Mouse (Mus musculus): ENCODE measurements around the gene Il10rb.

The Il10rb gene

DNA sequence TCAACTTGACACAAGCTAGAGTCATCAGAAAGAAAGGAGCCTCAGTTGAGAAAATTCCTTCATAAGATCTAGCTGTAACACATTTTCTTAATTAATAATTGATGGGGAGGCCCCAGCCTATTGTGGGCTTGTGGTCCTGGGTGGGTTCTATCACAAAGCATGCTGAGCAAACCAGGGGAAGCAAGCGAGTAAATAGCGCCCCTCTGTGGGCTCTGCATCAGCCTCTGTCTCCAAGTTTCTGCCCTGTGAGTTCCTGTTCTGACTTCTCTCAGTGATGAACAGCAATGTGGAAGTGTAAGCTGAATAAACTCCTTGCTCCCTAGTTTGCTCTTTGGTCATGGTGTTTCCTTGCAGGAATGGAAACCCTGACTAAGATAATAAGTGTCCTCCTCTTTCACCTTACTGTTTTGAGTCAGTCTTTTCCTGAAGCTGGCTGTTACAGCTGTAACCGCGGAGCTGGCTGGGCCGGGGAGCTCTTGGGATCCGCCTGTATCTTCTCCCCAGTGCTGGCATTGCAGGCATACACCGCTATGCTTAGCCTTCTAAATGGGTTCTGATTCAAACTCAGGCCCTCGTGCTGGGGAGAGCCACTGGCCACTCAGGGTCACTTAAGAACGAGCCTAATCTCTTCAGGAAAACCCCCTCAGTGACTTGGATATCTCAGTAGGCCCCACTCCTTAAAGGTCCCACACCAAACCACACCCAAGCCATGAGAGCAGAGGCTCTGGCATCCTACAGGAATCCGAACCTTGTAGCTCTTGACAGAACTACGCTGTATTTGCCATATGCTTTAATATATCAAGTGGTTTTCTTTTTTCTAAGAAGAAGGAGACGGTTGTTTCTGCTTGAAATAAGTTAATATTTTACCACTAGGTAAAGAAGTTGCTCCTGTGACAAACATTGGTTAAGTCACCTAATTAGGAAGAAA lies 44.4 kb downstream of the Il10rb start:
- DNase-seq (ENCODE audit: low read depth, low spot score), result no peak

DNA sequence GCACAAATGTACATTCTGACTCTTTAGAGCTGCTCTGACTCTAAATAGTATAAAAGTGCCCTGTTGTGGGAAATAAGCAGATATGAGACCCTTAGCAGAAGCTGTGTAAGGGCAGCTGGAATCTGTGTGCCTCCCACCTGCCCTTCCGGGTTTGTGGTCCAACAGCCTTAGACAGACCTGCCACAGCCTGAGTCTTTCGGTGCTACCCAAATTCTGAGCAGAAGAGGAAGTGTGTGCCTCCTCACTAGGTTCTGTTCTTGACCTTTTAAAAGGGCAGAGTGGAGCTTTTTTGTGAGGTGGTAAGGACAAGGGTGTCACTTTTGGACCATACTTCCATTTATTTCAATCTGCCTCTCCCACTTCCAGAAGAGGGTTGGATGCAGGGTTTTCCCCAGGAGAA lies 46.0 kb downstream of the Il10rb start:
- no peak for DNase-seq (ENCODE audit: low read depth, low spot score)

DNA sequence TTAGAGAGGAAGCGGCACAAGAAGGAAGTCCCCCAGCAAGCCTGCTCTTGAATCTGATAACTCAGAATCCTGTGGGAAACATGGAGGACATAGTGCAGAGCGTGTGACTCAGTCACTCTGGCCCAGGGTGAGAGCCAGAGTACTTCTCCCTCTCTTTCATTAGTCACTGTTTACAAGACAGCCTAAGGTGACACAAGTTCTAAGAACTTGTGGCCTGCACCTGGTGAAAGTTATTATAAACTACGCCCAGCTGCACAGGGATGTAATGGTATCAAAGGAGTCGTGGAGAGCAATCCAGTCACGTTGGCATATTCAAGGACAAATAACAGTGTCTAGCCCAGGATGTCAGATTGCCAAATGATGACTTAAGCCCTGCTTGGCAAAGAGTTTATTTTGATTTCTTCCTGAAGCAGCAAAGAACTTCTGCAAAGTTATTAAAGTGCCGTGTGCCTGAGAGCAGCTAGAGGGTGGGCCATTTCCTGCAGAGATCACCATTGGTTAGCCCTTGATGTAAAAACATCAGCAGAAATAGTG lies 46.5 kb downstream of the Il10rb start:
- DNase-seq (ENCODE audit: low read depth, low spot score), result no peak

DNA sequence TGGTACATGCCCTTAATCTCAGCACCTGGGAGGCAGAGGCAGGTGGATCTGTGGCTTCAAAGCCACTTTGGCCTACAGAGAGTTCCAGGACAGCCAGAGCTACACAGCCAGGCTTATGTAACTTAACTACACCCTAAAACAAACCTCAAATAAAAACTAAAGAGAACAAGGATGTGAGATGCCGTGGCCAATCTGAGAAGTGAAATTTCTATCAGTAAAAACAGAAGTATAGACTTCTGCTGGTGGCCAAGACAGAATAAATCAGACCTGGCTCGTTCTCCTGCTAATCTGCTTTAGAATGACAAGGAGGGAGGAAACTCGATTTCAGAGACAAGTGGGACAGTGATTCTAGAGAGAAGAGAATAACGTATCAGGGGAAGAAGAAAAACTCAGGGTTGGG lies 49.9 kb downstream of the Il10rb start:
- no peak for DNase-seq (ENCODE audit: low read depth, low spot score)

DNA sequence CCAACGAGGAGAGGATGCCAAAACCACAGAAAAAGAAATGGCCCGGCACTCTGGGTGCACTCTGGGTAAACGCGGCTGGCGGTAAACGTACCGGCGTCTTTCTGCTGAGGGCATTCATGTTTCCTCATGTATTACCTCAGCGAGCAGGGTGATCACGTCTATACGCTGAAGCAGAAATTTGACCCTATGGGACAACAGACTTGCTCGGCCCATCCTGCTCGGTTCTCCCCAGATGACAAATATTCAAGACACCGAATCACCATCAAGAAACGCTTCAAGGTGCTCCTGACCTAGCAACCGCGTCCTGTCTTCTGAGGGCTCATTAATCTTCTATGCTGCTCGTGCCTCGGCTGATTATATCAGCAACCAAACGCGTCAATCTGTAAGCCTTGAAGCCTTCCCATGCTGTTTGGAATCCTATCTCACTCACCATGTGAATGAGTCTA lies 52.4 kb downstream of the Il10rb start:
- no peak for DNase-seq (ENCODE audit: low read depth, low spot score)

DNA sequence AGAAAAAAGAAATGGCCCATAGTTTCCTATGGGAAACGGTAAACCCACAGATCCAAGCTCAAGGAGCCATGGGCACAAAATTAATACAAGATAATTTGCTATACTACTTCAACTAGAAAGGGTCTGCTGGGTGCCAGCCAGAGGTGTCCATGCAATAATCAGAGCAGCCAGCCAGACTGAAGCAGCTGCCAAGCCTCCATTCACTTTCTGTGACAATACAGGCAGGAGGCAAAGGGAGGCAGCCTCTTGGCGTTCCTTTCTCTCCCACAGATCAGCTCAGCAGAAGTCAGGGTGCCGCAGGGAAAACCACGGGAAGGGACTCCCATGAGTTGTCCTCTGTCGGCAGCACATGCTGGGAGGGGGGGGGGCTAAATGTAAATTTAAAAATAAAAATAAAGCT lies 53.0 kb downstream of the Il10rb start:
- no peak for DNase-seq (ENCODE audit: low read depth, low spot score)

DNA sequence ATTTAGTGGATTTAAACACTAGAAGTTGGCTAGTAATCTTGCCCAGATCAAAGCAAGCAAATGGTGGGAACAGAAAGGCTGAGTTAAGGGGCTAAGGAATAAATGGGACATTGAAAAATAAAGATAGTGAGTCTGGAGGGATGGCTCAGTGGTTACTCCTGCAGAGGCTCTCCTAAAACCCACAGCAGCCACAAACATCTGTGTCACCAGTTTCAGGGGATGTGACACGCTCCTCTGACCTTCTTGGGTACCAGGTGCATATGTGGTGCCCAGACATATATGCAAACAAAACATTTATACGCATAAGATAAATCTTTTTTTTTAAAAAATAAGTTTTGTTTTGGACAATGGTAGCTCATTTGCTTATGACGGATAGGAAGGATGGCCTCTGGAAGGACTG lies 53.4 kb downstream of the Il10rb start:
- no peak for DNase-seq (ENCODE audit: low read depth, low spot score)

DNA sequence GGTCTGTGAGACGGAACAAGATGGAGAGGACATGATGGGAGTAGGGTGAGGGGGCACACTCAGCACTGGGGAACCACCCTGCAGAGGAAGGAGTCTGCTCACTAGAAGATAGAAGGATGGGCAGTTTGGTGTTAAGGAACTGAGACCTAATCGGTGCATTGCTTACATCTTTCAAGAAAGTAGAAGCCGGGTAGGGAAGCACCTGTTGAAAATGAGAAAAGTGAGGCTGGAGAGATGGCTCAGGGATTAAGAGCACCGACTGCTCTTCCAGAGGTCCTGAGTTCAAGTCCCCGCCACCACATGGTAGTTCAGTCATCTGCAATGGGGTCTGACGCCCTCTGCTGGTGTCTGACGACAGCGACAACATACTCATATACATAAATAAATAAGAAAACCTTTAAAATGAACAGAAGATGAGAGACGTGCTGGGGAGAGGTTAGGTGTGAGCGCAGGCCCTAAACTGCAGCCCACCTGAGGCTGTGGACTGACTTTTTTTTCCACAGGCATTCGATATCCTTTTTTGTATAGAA lies 53.9 kb downstream of the Il10rb start:
- no peak for DNase-seq (ENCODE audit: low read depth, low spot score)

DNA sequence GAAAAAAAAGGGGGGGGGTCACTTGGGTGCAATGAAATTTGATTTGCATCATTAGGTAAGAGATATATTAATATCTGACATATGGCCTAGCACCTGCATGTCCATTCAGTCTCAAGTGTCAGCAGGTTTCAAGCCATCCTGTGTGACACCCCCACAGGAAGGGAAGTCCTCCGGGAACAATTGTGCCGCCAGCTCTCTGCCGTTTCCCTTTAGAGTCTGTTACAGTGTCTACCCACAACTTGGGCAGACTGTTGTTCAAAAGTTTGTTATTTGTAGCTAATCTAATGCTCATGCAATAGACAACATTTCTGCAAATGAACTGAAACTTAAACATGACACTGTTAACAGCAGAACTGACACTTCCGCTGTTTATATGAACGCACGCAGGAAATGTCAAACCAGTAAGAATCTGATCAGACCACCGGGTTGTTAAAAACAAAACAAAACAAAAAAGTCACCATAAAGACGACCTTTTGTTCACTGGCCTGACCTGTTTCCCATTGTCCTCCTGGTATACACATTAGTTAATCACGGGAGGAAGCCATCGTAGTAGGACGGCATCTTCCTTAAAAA lies 55.2 kb downstream of the Il10rb start:
- DNase-seq (ENCODE audit: low read depth, low spot score), result no peak

DNA sequence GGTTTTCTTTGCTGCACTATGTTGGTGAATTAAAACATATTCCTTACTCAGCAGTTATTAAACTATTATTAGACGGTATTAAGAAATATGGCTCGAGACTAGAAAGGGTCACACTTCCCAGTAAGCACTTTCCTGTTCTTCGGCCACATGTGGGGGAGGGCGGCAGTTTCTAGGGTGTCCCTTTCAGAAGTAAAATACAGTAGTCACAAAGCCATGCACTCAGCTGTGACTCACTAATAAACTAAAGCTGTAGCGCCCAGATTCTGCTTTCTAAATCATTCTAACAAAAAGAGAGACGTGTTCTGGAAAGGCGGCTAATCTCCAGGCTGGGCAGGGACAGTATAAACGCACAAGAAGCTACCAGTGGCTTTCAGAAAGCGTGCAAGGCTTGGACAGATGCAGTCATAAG lies 55.8 kb downstream of the Il10rb start:
- DNase-seq (ENCODE audit: low read depth, low spot score), result no peak

DNA sequence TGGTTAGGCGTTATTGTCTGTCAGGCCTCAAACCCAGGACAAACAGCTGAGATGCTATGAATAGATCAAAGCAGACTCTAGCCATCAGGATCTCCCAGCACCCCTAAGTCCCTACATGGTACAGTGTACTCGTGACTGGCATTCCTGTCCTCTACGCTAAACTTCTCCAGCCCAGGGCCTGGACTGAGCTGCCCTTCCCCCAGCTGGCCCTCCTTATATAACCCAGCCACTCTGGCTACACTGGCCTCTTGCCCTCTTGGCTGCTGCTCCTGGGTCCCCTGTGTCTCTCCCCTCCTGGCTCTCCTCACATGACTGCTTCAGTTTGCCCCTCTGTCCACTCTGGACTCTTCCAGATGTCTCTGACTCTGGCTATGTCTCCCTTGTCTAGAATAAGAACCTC lies 56.7 kb downstream of the Il10rb start:
- no peak for DNase-seq (ENCODE audit: low read depth, low spot score)

DNA sequence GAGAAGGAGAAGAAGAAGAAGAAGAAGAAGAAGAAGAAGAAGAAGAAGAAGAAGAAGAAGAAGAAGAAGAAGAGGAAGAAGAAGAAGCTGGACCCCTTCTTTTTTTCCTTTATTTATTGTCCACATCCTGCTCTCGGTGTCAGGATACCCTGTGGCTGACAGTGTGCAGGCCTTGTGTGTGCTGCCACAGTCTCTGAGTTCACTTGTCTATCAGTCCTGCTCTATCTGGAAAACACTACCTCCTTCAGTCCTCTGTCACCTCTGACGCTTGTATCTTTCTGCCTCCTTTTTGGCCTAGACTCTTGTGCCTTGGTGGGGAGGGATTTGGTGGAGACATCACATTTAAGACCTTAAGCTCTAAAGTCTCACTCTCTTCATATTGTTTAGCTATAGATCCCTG lies 57.4 kb downstream of the Il10rb start:
- no peak for DNase-seq (ENCODE audit: low read depth, low spot score)

DNA sequence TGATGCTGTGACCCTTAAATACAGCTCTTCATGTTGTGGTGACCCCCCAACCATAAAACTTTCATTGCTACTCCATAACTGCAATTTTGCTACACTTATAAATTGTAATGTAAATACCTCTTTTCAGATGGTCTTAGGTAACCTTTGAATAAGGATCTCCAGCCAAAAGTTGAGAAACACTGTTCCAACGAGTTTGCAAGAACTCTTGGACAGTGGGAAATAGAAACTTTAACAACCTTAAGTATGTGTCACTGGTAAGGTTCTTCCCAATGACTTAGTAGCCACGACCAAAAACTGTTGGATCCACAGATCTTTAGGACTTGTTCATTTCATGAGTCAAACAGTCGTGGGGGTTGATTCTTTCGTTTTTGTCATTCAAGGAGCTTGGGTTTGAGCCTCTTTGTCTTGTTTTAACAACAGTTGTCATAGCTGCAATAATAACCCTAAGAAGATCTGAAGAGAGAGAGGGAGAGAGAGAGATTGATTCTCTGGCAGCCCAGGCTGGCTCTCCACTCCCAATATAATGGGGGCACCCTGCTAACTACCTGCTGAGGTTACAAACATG lies 58.0 kb downstream of the Il10rb start:
- no peak for DNase-seq (ENCODE audit: low read depth, low spot score)

DNA sequence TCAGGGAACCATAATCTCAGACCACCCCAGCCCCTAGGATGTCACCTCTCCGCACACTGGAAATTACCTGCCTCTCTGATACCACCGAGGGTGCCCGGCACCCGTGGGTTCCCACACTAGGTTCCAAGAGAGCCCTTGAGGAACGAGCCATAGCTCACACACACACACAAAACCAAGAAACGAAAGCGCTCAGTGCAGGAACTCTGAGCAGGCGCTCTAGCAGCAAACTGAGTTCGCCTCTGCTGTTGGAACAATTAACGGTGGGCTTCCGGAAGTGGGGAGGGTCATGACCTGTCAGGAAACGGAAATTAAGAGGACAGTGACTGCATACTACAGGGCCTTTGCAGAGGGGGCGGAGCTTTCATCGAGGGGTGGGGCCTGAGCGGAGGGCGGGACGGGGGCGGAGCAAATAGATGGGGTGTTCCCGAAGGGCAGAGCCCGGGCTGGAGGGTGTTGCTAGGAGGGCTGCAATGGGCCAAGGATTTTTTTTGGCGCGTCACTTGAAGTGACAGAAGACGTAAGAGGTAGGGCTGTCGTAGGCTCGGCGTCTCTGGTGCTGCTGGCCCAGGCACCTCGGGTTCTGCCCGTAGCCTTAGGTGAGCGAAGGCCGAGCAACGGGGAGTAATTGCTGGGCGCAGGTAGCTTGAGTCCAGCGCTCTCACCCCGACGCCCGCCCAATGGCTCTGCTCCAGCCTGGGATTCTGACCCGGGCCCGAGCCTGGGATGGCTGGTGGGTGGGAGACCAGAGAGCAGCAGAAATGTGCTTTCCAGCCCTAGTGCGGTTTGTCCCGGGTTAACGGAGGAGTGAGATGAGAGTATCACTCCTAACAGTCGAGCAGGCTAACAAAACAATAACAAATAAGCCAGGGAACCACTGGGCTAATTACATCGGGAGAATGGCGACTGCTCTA lies 58.9 kb downstream of the Il10rb start:
- DNase-seq (ENCODE audit: low read depth, low spot score), result peak; percentile 94

DNA sequence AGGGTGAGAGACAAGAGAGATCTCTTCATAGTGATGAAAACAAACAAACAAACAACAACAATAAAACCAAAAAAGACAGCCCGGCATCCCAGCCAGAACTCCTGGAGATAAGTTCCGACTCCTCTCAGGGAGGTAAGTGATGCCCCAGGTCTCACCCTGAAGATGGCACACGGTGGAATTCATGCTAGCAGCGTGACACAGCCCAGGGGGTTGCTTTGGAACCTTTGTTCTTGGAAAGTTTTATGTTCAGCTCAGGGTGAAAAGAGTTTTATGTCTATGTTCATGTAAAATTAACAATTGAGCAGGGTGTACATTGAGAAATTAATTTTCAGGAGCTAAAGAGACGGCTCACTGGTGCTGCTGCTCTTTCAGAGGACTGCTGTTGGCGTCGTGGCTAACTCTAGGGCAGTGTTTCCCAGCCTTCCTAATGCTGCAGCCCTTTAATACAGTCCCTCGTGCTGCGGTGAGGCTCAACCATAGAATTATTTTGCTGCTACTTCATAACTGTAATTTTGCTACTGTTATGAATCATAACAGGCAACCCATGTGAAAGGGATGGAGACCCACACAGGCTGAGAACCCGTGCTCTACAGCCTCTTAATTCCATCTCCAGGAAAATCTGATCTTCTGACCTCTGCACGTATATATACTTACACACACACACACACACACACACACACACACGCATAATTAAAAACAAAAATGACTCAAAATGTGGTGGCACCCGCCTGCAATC lies 59.7 kb downstream of the Il10rb start:
- DNase-seq (ENCODE audit: low read depth, low spot score), result no peak

DNA sequence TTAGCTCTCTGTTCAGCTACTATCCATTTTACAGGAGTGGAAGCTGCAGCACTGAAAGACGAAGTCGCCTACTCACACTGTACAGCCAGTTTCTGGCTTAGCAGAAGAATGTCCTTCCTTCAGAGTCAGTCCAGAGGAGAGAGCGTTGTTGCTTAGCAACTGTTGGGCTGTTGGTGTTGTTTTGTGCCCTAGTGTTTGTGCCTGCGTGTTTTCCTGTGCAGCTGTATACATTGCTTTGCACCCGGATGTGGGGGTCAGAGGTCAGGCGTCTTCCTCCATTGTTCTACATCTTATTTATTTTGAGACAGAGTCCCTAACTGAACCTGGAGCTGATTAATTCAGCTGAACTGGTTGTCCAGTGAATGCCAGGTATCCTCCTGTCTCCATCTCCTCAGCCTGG lies 60.6 kb downstream of the Il10rb start:
- DNase-seq (ENCODE audit: low read depth, low spot score), result peak; percentile 53

DNA sequence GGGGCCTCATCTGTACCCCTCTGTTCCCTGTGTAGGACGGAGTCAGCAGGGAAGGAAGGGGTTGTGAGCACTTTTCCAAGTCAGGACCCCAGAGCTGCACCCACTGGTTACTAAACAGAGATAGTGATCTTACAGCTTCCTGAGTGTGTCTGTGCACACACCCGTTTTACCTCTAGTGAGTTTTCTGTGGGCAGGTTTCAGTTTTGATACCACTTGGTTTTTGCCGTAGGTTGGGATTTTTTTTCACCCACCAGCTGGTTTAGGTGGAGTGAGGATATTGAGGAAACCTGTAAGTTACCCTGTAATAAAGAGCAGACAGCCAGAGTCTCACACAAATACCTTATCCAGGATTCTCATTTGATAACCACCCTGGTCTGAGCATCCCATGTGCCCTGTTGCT lies 64.5 kb downstream of the Il10rb start:
- DNase-seq (ENCODE audit: low read depth, low spot score), result no peak

DNA sequence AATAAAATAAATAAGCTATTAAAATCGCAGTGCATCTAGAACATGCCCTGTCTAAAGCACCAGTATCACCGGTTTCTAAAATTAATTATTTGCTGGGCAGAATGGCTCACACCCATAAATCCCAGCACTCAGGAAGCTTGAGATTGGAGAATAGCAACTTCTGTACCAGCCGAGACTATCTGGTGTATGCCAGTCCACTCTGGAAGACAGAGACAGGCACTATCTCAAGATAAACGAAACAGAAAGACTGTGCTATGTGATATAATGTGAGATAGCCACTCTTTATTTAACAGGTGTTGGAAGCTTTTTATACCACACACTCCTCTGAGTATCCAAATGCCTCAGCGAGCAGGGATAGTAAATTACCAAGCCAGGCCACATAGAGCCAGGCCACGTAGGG lies 65.5 kb downstream of the Il10rb start:
- DNase-seq (ENCODE audit: low read depth, low spot score), result no peak
